Mouse (Mus musculus) bone marrow, adult 2 months (tissue): ENCODE results near the gene Slc26a11. TPM values are rescaled to one million over a fixed set of nuclear protein-coding genes. Genes with fewer than 3 reads are reported as not detected.

Experiments
- H3K27ac ChIP-seq: fragments of 200-500 bp; 2 replicates; pipeline ENCODE4 v1.5.1; 2012; ENCODE audit warnings: low read depth, mild to moderate bottlenecking, control low read depth, inconsistent platforms, low read length; ENCODE audit not compliant: control insufficient read depth, poor library complexity, insufficient read depth
- H3K4me1 ChIP-seq: fragments of 200-500 bp; 2 replicates; pipeline ENCODE4 v1.6.1; 2011; ENCODE audit warnings: low read length; ENCODE audit not compliant: control insufficient read depth, insufficient read depth
- H3K4me3 ChIP-seq: fragments of 200-500 bp; replicated peaks from 2 replicates; pipeline ENCODE3; 2011; ENCODE audit warnings: mild to moderate bottlenecking, low read depth, low read length, control low read depth; ENCODE audit not compliant: control insufficient read depth
- CTCF ChIP-seq: fragments of 200-500 bp; IDR thresholded peaks from 2 replicates; pipeline ENCODE4 v1.5.1; 2011; ENCODE audit warnings: low read length, control low read depth; ENCODE audit not compliant: control insufficient read depth, insufficient read depth
- POLR2A ChIP-seq: fragments of 200-500 bp; IDR thresholded peaks from 2 replicates; pipeline ENCODE4 v1.6.1; 2011; ENCODE audit warnings: low read depth, mild to moderate bottlenecking, control low read depth, low read length, borderline replicate concordance; ENCODE audit not compliant: control insufficient read depth
- WGBS: fragments of 180-500 bp; shearing (Covaris S2); methylation state at CpG from one replicate; pipeline ENCODE4 v1.1.7; 2018; 5-methylcytosine and 5-hydroxymethylcytosine counted together
- polyA plus RNA-seq: library from polyadenylated mRNA; stranded (reverse); fragments of >200 nt; gene quantifications from 2 replicates; pipeline ENCODE4 v1.2.4, GENCODE M21; 2011; ENCODE audit warnings: low replicate concordance; ENCODE audit not compliant: missing spikeins, insufficient read depth, insufficient read length

Gene Slc26a11
- 3.3 and 6.2 TPM in 2 replicates for polyA plus RNA-seq

DNA sequence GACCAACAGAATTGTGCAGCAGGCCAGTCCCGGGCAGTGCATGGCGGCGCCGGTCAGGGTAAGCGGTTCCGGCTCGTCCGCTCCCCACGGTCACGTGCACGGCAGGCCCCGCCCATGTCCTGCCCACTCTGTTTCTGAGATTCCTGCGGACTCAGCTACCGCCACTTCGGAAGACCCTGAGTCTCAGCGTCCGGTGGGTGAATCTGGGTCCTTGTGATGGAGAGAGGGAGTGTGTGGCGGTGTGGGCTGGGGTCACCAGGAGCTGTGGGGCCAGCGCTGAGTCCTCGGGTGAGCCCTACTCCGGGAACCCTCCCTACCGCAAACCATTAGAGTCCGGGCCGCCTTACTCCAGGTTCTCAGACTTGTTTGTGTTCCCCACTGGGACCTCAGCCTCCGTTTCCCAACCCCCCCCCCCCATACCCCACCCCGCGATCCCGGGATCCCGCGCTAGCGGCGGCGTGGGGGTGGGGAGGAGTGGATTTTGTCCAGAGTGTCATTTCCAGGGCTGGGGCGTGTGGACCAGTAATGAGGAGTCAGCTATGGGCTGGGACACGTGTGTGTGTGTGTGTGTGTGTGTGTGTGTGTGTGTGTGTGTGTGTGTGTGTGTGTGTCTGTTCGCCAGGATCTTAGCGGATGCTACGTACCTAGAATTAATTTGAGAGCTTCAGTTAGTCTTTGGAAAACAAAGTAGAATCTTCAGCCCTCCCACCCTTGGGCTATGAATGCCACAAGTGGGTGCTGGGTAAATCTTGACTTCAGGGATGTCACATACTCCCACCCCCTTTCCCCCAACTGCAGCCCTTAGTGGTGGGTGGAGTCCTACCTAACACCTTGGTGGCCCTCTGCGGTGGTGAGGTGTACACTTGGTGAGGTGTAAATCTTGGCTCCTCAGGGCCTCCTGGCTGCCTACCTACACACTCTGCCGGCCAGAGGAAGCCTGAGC lies at the start of gene Slc26a11, which contains the start of gene Sgsh:
Gene Slc26a11, plus strand, starts transcription at position 115 of the 943 bp plus-strand sequence.
Gene Sgsh, minus strand, starts transcription at position 94 of the 943 bp plus-strand sequence.
- Histone ChIP-seq H3K4me1 (peaks cover 16% of the 10 kb centered on the region), H3K27ac (peak within 1 kb of the TSS; percentile 89), H3K4me3 (peak within 1 kb of the TSS; percentile 91)
- TF ChIP-seq CTCF (no peak), POLR2A (peak; percentile 81)
- 3% methylated on average over 40 of the region's 40 CpGs for WGBS

DNA sequence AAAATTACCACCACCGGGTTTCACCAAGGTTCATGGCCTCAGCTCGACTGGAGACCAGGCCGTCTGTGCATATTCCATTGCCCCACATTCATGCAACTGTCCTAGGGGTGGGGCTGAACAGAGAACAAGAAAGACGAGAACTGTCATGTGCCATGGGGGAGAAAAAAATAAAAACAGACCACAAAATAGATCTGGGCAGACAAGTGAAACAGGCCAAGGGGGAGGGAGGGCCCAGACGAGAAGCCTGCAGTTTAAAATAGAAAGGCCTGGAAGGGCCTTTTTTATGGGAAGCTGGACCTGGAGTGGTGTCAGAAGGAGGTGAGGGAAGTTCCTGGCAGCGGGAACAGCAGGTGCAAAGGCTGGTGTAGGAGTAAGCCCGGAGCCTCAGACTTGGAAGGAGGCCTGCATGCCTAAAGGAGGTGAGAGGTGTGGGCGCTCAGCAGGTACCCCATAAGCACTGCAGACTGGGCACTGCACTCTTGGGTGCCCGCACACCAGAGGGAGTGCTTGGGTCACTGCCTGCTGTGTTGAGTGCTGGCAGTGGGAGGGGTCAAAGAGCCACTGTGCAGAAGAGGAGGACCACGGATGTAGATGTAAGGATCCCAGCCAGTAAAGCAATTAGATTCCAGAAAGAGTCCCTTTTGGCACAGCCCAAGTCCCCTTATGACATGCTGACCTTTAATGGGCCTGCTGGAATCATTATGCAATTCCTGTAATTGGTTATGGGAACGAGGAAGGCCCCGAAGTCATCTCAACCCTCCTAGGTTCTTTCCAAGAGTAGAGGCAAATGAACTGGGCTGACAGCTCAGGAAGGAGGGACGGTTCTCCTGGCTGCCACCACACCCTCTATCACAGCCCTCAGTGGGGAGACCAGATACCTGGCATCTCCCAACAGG lies 48.3 kb upstream of the Slc26a11 start:
- H3K4me1 ChIP-seq, result no peaks in the 10 kb centered on the region; the same call in 1 of the 2 replicates
- TF ChIP-seq POLR2A (no peak), CTCF (no peak)
- no peak overlapping the region for H3K4me3 ChIP-seq
- WGBS, result 60% methylated on average over 13 of the region's 13 CpGs
- H3K27ac ChIP-seq, result no peak overlapping the region

DNA sequence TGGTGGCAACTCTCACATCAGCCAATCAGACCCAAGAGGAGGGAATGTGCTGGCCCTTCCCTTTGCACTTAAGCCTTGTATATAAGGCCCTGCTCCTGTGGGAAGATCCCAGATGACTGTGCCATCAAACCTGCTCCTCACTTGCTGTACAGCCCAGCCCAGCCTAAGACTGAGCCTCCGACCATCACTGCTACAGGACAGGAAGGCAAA lies 47.8 kb upstream of the Slc26a11 start, which contains the start of gene Card14:
Gene Card14, plus strand, starts transcription at position 111 of the 210 bp plus-strand sequence.
- 63% methylated on average over 1 of the region's 1 CpGs for WGBS
- Histone ChIP-seq H3K4me3 (no peak within 1 kb of the TSS), H3K27ac (no peak within 1 kb of the TSS), H3K4me1 (no peaks in the 10 kb centered on the region; the same call in 1 of the 2 replicates)
- TF ChIP-seq POLR2A, result no peak
- no peak for TF ChIP-seq CTCF

DNA sequence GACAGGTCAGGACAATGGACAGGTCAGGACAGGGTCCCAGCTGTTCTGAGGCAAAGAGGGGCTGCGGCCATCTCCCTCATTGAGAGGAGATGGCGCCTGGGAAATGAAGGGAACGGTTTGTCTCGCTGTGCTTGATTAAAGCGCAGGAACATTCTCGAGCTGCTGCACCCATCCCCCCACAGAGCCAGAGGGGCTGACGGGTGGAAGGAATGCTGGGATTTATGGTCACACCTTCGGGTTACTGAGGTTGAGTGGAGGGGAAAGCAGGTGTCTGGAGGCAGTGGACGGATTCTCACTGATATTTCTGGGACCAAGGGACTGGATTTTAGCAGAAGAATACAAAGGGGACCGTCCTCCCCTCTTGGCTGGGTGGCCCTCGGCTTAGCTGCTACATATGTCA lies 47.4 kb upstream of the Slc26a11 start:
- no peaks in the 10 kb centered on the region; the same call in 1 of the 2 replicates for H3K4me1 ChIP-seq
- TF ChIP-seq POLR2A, result no peak
- H3K27ac ChIP-seq, result no peak overlapping the region
- no peak overlapping the region for H3K4me3 ChIP-seq
- 54% methylated on average over 11 of the region's 11 CpGs for WGBS

DNA sequence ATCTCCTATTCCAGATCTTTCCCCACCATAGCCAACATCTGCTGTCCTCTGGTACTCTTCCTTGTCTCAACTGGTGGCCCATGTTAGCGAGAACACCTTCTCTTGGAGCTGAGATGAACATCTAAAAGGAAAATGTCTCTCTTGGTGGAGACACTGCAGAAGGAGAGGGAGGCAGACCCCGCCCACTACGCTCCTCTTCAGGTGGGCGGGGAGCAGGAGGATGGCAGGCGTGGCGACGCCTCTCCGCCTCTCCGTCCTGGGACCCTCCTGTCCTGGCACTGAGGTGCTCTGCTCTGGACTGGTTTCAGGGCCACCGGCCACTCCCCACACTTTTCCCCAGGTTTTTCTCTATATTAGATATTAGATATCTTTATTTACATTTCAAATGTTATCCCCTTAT lies 44.7 kb upstream of the Slc26a11 start:
- Histone ChIP-seq H3K4me3 (no peak overlapping the region), H3K27ac (no peak overlapping the region), H3K4me1 (no peaks in the 10 kb centered on the region; the same call in 1 of the 2 replicates)
- TF ChIP-seq POLR2A (no peak), CTCF (no peak)
- whole genome bisulfite sequencing, result 40% methylated on average over 10 of the region's 10 CpGs

DNA sequence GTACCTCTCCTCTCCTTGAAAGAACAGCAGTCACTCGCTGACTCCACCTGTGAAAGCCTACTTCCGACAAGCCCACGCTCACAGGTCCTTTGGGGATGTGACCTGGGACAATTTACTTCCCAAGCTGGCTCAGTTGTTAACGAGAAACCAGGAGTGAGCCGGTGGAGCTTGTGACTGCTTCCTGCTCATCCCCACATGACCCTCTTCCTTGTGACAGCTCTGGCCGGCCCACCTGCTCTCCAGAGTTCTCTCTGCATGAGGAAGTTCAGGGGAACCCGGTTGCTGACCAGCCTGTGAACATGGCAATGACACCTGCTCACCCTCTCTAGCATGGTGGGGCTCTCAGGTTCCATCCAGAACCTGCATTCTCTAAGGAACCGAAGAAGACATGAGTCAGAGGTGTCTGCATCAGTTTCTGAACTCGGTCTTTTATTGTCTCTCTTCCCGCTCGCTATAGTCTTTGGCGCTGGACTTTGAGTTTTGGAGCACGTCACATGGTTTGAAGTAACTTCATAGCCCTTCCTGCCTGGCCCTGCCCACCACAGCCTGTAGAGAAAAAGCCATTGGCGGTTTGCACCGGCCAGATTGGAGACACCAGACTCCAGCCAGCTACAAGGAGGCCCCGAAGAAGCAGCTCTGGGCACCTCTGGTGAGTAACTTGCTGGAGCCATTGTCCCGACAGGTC lies 41.0 kb upstream of the Slc26a11 start:
- Histone ChIP-seq H3K27ac (no peak overlapping the region), H3K4me1 (no peaks in the 10 kb centered on the region), H3K4me3 (no peak overlapping the region)
- TF ChIP-seq POLR2A (no peak), CTCF (no peak)
- 59% methylated on average over 17 of the region's 17 CpGs for WGBS

DNA sequence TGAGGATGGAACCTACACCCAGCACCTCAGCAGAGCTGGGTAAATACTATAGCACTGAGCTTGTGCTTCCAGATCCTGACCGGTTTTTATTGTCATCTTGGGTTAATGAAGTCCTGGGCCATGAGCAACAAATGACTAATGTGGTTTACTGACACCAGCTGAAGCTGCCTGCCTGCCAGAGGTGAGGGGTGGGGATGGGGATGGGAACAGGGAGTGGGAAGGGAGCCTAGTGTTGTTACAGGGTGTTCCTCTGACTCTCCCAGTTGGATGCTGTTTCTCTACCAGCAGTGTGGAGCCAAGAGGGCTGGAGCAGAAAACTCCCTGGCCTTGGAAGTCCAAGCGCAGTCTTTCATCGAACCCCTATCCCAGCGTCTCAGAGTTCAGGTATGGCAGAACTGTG lies 38.6 kb upstream of the Slc26a11 start:
- H3K4me3 ChIP-seq, result no peak overlapping the region
- TF ChIP-seq POLR2A (no peak), CTCF (no peak)
- WGBS, result 87% methylated on average over 4 of the region's 4 CpGs
- no peaks in the 10 kb centered on the region for H3K4me1 ChIP-seq
- H3K27ac ChIP-seq, result no peak overlapping the region
